Mouse (Mus musculus) right cerebral cortex, postnatal 25 days (tissue): Measurements from ENCODE around the gene Napb.

ENCODE experiments used
- DNase-seq: peaks from one replicate; pipeline ENCODE4 v3.0.0; 2022

The Napb gene

GRCm38 (mm10) chr2:148686862-148687261 lies 45.4 kb downstream of the Napb start:
- no peak for DNase-seq

GRCm38 (mm10) chr2:148685709-148686108 lies 46.6 kb downstream of the Napb start:
- no peak for DNase-seq

- DNase-seq, result no peak
Measured at GRCm38 (mm10) chr2:148684972-148685371, 47.3 kb downstream of the Napb start.

- no peak for DNase-seq
Measured at GRCm38 (mm10) chr2:148683031-148683430, 49.2 kb downstream of the Napb start.

GRCm38 (mm10) chr2:148681461-148681891 lies 50.8 kb downstream of the Napb start:
- no peak for DNase-seq

GRCm38 (mm10) chr2:148680775-148681291 lies 51.4 kb downstream of the Napb start, which contains the start of gene Gzf1:
Gene Gzf1 (plus strand): TSS chr2:148681023.
- peak; percentile 99 for DNase-seq

- DNase-seq, result peak; percentile 31
Measured at GRCm38 (mm10) chr2:148679346-148679745, 52.9 kb downstream of the Napb start.

GRCm38 (mm10) chr2:148677801-148678200 lies 54.5 kb downstream of the Napb start:
- peak; percentile 83 for DNase-seq

GRCm38 (mm10) chr2:148672199-148673096 lies 59.8 kb downstream of the Napb start, which contains the start of gene Nxt1:
Gene Nxt1 (plus strand): TSS chr2:148672601.
- DNase-seq, result peak; percentile 99

- DNase-seq, result no peak
Measured at GRCm38 (mm10) chr2:148663458-148663857, 68.8 kb downstream of the Napb start.

- DNase-seq, result peak; percentile 74
Measured at GRCm38 (mm10) chr2:148654961-148655360, 77.3 kb downstream of the Napb start.

GRCm38 (mm10) chr2:148650587-148651357 lies 81.5 kb downstream of the Napb start:
- no peak for DNase-seq

GRCm38 (mm10) chr2:148644421-148645000 lies 87.8 kb downstream of the Napb start:
- DNase-seq, result no peak
